Mouse (Mus musculus) forebrain, embryonic 14.5 days (tissue): Measurements from ENCODE around the gene Cep57. TPM values are rescaled to one million over a fixed set of nuclear protein-coding genes. Genes with fewer than 3 reads are reported as not detected.

Source experiments
- ATAC-seq: fragments of 200-750 bp; cut with Nextera tagmentation; 2 replicates; pipeline ENCODE4 v1.8.0; 2017; ENCODE audit warnings: mild to moderate bottlenecking, moderate library complexity
- DNase-seq: peaks from one replicate; pipeline ENCODE4 v3.0.0-alpha.2; 2015; ENCODE audit warnings: low spot score
- H3K27ac ChIP-seq: fragments of 300-500 bp; sonication (generic); 2 replicates; pipeline ENCODE4 v1.5.1; 2014; ENCODE audit warnings: low read depth, mild to moderate bottlenecking, control low read depth, low read length, moderate library complexity
- H3K27me3 ChIP-seq: fragments of 300-500 bp; sonication (generic); replicated peaks from 2 replicates; pipeline ENCODE4 v1.6.1; 2014; ENCODE audit warnings: low read length, control low read depth, mixed read lengths; ENCODE audit not compliant: control insufficient read depth, insufficient read depth
- H3K36me3 ChIP-seq: fragments of 300-500 bp; sonication (generic); 2 replicates; pipeline ENCODE4 v1.6.1; 2014; ENCODE audit warnings: low read length, control low read depth; ENCODE audit not compliant: control insufficient read depth, insufficient read depth
- H3K4me1 ChIP-seq: fragments of 300-500 bp; sonication (generic); 2 replicates; pipeline ENCODE4 v1.6.1; 2014; ENCODE audit warnings: antibody characterized with exemption, low read length, control low read depth; ENCODE audit not compliant: control insufficient read depth, insufficient read depth
- H3K4me2 ChIP-seq: fragments of 300-500 bp; sonication (generic); 2 replicates; pipeline ENCODE4 v1.6.1; 2014; ENCODE audit warnings: mild to moderate bottlenecking, control low read depth, low read length
- H3K4me3 ChIP-seq: fragments of 300-500 bp; sonication (generic); 2 replicates; pipeline ENCODE4 v1.5.1; 2014; ENCODE audit warnings: low read depth, low read length, control low read depth
- H3K9ac ChIP-seq: fragments of 300-500 bp; sonication (generic); 2 replicates; pipeline ENCODE4 v1.6.1; 2014; ENCODE audit warnings: mild to moderate bottlenecking, low read length, control low read depth, moderate library complexity
- H3K9me3 ChIP-seq: fragments of 300-500 bp; sonication (generic); replicated peaks from 2 replicates; pipeline ENCODE4 v1.6.1; 2016; ENCODE audit warnings: low read length, control low read depth, mixed read lengths; ENCODE audit not compliant: control insufficient read depth
- WGBS: fragments of 180-500 bp; shearing (Covaris S2); extraction: QIAGEN DNeasy Blood & Tissue Kit; methylation state at CpG from one replicate; pipeline ENCODE4 v1.1.7; 2014; 5-methylcytosine and 5-hydroxymethylcytosine counted together
- polyA plus RNA-seq: library from polyadenylated mRNA; unstranded; fragments of >200 nt; fragmentation: Nextera tagmentation; extraction: Ambion mirVana; gene quantifications from 2 replicates; pipeline ENCODE4 v1.2.1, GENCODE M21; 2014

Gene Cep57
- 46.5 and 47.3 TPM in 2 replicates for polyA plus RNA-seq

GRCm38 (mm10) chr9:13826832-13827405, at the start of gene Cep57:
Gene Cep57 (minus strand): TSS chr9:13827107.
- ATAC-seq: peak; percentile 91
- peak; percentile 100 for DNase-seq
- no peaks in the 10 kb centered on the region for H3K9me3 ChIP-seq
- peak within 1 kb of the TSS; percentile 83 for H3K4me2 ChIP-seq
- peak within 1 kb of the TSS; percentile 98 for H3K27ac ChIP-seq
- peak within 1 kb of the TSS; percentile 83 for H3K4me3 ChIP-seq
- WGBS: under 1% methylated on average over 44 of the region's 44 CpGs
- H3K27me3 ChIP-seq: no peaks in the 10 kb centered on the region
- H3K9ac ChIP-seq: peak within 1 kb of the TSS; percentile 96
- peaks cover 21% of the 10 kb centered on the region; the same call in 1 of the 2 replicates for H3K4me1 ChIP-seq
- H3K36me3 ChIP-seq: peaks cover 16% of the 10 kb centered on the region

DNA sequence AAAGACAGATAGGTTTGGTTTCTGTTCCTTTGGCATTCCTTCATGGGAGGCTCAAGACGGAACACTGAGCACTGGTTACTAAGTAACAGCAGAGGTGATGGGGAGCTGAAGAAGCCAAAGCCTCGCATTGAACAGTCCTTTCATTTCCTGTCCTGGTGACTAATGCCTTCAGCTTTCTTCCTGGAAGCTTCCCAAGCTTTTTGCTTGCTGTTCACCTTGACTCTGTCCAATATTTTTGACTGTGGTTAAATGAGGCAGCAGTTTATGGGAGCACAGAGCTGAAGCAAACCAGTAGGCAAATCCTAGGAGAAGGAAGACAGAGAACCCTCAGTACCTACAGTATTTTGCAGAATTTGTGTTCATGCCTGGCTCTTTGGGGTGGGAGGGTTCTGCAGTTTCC, 48.4 kb upstream of the Cep57 start:
- WGBS: 79% methylated on average over 2 of the region's 2 CpGs
- DNase-seq (no peak), ATAC-seq (no peak)
- Histone ChIP-seq H3K9ac (no peak overlapping the region), H3K4me3 (no peak overlapping the region), H3K27ac (no peak overlapping the region), H3K4me1 (no peaks in the 10 kb centered on the region), H3K36me3 (no peaks in the 10 kb centered on the region), H3K27me3 (no peaks in the 10 kb centered on the region), H3K9me3 (no peaks in the 10 kb centered on the region), H3K4me2 (no peak overlapping the region)

DNA sequence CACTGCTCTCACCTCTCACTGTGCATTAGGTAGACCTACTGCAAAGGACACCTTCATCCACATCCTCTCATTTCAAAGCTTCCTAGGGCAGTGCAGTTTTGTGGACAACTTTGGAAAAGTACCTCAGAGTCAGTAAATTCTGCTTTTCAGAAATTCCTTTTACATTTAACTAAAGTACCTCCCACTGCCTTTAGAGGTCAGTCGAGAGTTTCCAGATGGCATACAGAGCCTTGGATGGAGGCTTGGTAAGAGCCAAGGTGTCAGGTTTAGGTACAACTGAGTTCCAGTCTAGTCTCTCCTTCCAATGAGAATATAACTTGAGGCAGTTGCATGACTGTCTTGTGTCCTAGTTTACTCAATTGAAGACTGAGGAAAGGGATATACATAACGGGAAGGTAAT, 47.5 kb upstream of the Cep57 start:
- Histone ChIP-seq H3K9ac (no peak overlapping the region), H3K4me3 (no peak overlapping the region), H3K36me3 (no peaks in the 10 kb centered on the region), H3K27ac (no peak overlapping the region), H3K4me1 (no peaks in the 10 kb centered on the region), H3K27me3 (no peaks in the 10 kb centered on the region), H3K4me2 (no peak overlapping the region), H3K9me3 (no peaks in the 10 kb centered on the region)
- ATAC-seq (no peak), DNase-seq (peak; percentile 29)
- WGBS: 46% methylated on average over 2 of the region's 2 CpGs

GRCm38 (mm10) chr9:13871631-13872030, 44.7 kb upstream of the Cep57 start:
- DNase-seq: no peak
- Histone ChIP-seq H3K4me2 (no peak overlapping the region), H3K27ac (no peak overlapping the region), H3K27me3 (no peaks in the 10 kb centered on the region), H3K9ac (no peak overlapping the region), H3K9me3 (no peaks in the 10 kb centered on the region), H3K4me3 (no peak overlapping the region), H3K36me3 (no peaks in the 10 kb centered on the region), H3K4me1 (no peaks in the 10 kb centered on the region)
- WGBS: 87% methylated on average over 7 of the region's 7 CpGs
- ATAC-seq: no peak

DNA sequence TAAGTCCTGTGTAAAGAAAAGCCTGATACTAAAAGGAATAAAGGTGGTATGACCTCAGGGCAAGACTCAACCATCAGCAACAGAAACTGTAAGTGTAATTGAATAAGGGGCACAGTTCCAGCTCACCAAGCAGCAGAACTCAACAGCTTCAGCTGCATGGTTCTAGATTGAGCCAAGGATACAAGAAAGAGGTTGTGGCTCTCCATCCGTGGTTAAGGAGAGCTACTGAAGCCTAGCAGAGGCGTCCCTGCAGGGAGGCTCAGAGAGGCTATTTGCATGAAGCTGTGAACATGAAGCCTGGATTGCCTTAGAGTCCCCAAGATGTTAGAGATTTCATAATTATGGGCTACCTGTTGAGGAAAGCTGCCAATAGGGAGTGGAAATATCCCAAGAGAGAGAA, 40.7 kb upstream of the Cep57 start:
- H3K4me1 ChIP-seq: no peaks in the 10 kb centered on the region
- WGBS: 54% methylated on average over 2 of the region's 2 CpGs
- H3K27me3 ChIP-seq: no peaks in the 10 kb centered on the region
- no peak for ATAC-seq
- DNase-seq: no peak
- no peaks in the 10 kb centered on the region for H3K9me3 ChIP-seq
- no peak overlapping the region for H3K9ac ChIP-seq
- H3K4me2 ChIP-seq: no peak overlapping the region
- H3K4me3 ChIP-seq: no peak overlapping the region
- no peaks in the 10 kb centered on the region for H3K36me3 ChIP-seq
- no peak overlapping the region for H3K27ac ChIP-seq

DNA sequence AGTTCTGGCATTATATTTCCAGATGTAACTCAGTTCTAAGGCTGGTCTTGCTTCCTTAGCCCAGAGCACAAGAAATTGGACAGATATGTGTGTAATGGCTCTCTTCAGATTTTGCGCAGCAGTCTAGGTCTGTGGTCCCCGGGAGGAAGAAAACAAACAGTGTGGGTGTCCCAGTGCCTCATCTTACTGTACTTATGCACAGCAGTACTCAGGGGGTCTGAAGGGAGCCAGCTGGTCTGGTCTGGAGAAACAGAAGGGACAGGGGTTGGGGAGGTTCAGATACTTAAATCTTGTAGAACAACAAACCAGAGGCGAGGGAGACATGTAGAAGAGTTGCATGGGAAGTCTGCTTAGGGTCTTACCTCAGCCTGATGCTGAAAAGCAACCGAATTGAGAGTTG, 29.9 kb upstream of the Cep57 start:
- no peak for DNase-seq
- no peak overlapping the region for H3K9ac ChIP-seq
- H3K36me3 ChIP-seq: no peaks in the 10 kb centered on the region
- ATAC-seq: no peak
- H3K9me3 ChIP-seq: no peaks in the 10 kb centered on the region
- no peak overlapping the region for H3K4me2 ChIP-seq
- no peak overlapping the region for H3K27ac ChIP-seq
- WGBS: 84% methylated on average over 4 of the region's 4 CpGs
- no peaks in the 10 kb centered on the region for H3K27me3 ChIP-seq
- H3K4me3 ChIP-seq: no peak overlapping the region
- no peaks in the 10 kb centered on the region for H3K4me1 ChIP-seq

DNA sequence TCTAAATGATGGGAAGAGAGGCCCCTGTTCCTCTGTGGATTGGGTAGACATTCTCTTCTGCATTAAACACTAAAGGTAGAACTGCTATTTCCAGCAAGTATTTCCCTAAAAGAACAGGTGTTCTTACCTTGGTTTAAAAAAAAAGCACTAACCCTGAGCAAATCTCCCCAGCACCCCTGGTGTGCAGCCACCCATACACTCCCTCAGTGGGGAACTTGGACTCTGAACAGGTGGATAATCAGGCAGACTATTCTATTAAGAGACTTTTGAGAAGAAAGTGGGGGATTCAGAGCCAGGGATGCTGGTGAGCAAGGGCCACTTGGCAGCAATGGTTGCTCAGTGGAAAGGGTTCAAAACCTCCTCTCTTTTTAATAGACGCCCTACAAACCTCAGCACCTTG, 29.3 kb upstream of the Cep57 start:
- no peaks in the 10 kb centered on the region for H3K4me1 ChIP-seq
- H3K27me3 ChIP-seq: no peaks in the 10 kb centered on the region
- no peak for DNase-seq
- ATAC-seq: no peak
- no peaks in the 10 kb centered on the region for H3K9me3 ChIP-seq
- H3K4me2 ChIP-seq: no peak overlapping the region
- H3K27ac ChIP-seq: no peak overlapping the region
- H3K4me3 ChIP-seq: no peak overlapping the region
- no peak overlapping the region for H3K9ac ChIP-seq
- H3K36me3 ChIP-seq: no peaks in the 10 kb centered on the region
- 67% methylated on average over 1 of the region's 1 CpGs for WGBS

DNA sequence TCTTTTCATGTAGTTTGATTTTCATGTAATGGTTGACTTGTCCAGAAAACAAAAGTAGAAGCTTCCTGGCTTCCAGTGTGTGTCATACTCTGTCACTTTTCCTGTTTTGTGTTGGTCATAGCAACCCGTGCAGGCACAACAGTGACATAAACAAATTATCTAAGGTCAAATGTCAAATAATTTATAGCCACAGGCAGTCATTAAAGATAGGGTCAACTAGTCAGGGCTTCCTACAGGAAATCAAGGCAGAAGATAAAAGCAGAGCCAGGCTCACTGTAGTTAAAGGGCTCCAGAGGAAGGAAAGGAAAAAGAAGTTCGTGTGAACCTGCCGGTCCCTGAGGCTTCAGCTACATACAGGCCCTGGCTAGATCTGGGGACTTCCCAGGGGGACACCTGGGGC, 27.0 kb upstream of the Cep57 start:
- WGBS: 82% methylated on average over 3 of the region's 3 CpGs
- Histone ChIP-seq H3K4me1 (no peaks in the 10 kb centered on the region), H3K27me3 (no peaks in the 10 kb centered on the region), H3K4me2 (no peak overlapping the region), H3K9me3 (no peaks in the 10 kb centered on the region), H3K27ac (no peak overlapping the region), H3K9ac (no peak overlapping the region), H3K36me3 (no peaks in the 10 kb centered on the region), H3K4me3 (no peak overlapping the region)
- DNase-seq: no peak
- no peak for ATAC-seq

- H3K27ac ChIP-seq: no peak overlapping the region
- DNase-seq (peak; percentile 69), ATAC-seq (peak; percentile 75)
- peaks cover 20% of the 10 kb centered on the region for H3K36me3 ChIP-seq
- H3K27me3 ChIP-seq: no peaks in the 10 kb centered on the region
- no peaks in the 10 kb centered on the region for H3K9me3 ChIP-seq
- 78% methylated on average over 10 of the region's 10 CpGs for WGBS
- H3K4me3 ChIP-seq: no peak overlapping the region
- H3K9ac ChIP-seq: no peak overlapping the region
- no peak overlapping the region for H3K4me2 ChIP-seq
- H3K4me1 ChIP-seq: no peaks in the 10 kb centered on the region
These were observed 21.9 kb upstream of the Cep57 start for GRCm38 (mm10) chr9:13848481-13849480.
